Mouse (Mus musculus) frontal cortex, postnatal 14 days (tissue): ENCODE results near the gene Slc39a10.
"Not testable (repeated sequence)": the region's sequence is repeated elsewhere in the genome, so short reads cannot be mapped to it uniquely, and the experiment has no call there.

Experiments
- DNase-seq, 2 experiments: peaks; one replicate each; pipeline ENCODE4 v3.0.0; 2022; ENCODE audit warnings: low spot score in 2 of 2

Gene Slc39a10

DNA sequence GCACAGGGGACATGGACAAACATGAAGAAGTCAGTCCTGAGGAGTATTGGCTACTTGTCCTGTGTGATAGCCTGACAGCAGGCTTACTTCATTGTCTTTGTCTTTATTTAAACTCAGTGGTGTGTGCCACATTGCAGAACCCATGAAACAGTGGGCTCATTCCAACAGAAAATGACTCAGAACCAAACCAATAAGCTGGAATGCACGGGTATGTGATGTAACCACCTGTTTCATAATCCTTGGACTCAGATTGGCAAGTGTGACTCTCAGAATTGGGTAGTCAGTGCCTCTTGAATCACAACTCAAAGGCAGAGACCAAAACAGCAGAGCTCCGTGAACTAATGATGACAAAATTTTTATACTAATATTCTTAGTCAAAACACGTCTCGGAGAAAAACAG is 110.4 kb downstream of the Slc39a10 start:
- DNase-seq = not testable (repeated sequence)

DNA sequence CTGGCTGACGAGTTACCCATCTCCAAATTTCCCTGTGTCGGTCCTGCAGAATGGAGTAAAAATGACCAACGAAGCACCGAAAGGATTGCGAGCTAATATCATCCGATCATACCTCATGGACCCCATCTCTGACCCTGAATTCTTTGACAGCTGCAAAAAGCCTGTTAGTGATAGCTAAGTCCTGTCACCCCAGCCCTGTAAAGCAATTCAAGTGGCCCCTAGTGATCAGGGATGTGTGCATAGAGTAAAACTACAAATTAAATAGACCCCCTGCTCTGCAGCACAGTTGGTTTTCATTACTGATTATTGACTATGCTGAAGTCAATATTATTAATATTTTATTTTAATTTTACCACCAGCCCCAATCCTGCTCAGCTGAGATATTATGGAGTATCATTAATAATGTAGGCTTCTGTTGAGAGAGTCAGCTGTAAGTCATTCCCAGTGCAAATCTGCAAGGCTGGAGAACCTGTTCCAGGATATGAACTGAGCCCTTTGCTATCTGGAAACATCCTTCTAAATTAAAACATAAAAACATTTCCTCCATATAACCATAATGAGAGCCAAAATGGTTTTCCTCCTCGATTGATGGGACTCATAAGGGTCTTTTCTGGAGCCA is 122.5 kb downstream of the Slc39a10 start:
- DNase-seq = not testable (repeated sequence)

DNA sequence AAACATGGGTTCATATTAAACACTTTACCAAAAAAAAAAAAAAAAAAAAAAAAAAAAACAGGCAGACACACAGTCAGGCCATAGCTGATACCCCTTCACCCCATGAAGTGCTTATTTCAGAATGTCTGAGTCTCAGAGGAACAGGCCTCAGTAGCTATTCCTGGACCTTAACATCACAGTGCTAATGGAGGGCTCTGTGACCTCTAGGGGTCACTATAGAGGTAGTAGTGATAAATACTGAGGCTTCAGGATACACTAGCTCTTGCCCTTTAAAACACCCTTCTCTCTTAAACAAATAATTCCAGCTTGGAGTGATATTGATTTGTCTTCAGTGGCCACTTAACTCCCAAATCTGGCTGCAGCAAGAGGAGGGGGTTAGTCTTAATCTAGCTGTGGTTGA is 123.3 kb downstream of the Slc39a10 start:
- not testable (repeated sequence) for DNase-seq

DNA sequence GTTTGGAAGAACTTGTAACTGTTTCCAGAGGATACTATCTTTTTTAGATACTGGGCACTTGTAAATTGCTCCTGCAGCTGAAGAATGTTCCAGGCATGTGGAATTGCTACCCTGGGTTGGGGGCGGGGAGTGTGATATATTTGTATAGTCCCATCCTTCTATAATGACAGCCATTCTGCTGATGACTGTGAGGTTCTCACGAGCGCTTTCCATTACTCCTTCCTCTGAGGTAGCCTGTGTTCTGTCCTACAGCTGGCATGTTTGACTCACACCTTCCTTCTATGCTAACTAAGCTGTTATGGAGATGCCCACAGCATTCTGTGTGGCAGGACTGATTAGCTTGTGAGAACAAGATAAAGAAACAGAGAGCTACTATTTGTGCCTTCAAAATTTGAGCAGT is 128.1 kb downstream of the Slc39a10 start:
- DNase-seq = not testable (repeated sequence)
